Mouse (Mus musculus) midbrain, embryonic 14.5 days (tissue): ENCODE measurements around the gene St14. TPM values are rescaled to one million over a fixed set of nuclear protein-coding genes. Genes with fewer than 3 reads are reported as not detected.

Source experiments
- ATAC-seq: fragments of 200-750 bp; cut with Nextera tagmentation; 2 replicates; pipeline ENCODE4 v1.8.0; 2017; ENCODE audit warnings: moderate number of reproducible peaks, moderate library complexity; ENCODE audit not compliant: low FRiP score, low TSS enrichment
- DNase-seq: peaks from one replicate; pipeline ENCODE4 v3.0.0-alpha.2; 2015
- H3K27ac ChIP-seq: fragments of 300-500 bp; sonication (generic); replicated peaks from 2 replicates; pipeline ENCODE4 v1.5.1; 2014; ENCODE audit warnings: mild to moderate bottlenecking, low read depth, low read length, moderate library complexity
- H3K27me3 ChIP-seq: fragments of 300-500 bp; sonication (generic); 2 replicates; pipeline ENCODE4 v1.6.1; 2014; ENCODE audit warnings: low read length, control low read depth, mixed read lengths; ENCODE audit not compliant: control insufficient read depth, insufficient read depth
- H3K36me3 ChIP-seq: fragments of 300-500 bp; sonication (generic); 2 replicates; pipeline ENCODE4 v1.6.1; 2014; ENCODE audit warnings: low read length, control low read depth; ENCODE audit not compliant: control insufficient read depth, insufficient read depth
- H3K4me1 ChIP-seq: fragments of 300-500 bp; sonication (generic); 2 replicates; pipeline ENCODE4 v1.6.1; 2014; ENCODE audit warnings: mild to moderate bottlenecking, antibody characterized with exemption, low read length, control low read depth; ENCODE audit not compliant: control insufficient read depth, insufficient read depth
- H3K4me2 ChIP-seq: fragments of 300-500 bp; sonication (generic); 2 replicates; pipeline ENCODE4 v1.6.1; 2014; ENCODE audit warnings: mild to moderate bottlenecking, low read length, moderate library complexity
- H3K4me3 ChIP-seq: fragments of 300-500 bp; sonication (generic); replicated peaks from 2 replicates; pipeline ENCODE4 v1.5.1; 2014; ENCODE audit warnings: low read depth, low read length
- H3K9ac ChIP-seq: fragments of 300-500 bp; sonication (generic); replicated peaks from 2 replicates; pipeline ENCODE4 v1.6.1; 2014; ENCODE audit warnings: mild to moderate bottlenecking, low read length, moderate library complexity
- H3K9me3 ChIP-seq: fragments of 300-500 bp; sonication (generic); 2 replicates; pipeline ENCODE4 v1.6.1; 2016; ENCODE audit warnings: low read length, control low read depth, mixed read lengths; ENCODE audit not compliant: control insufficient read depth
- WGBS: fragments of 180-500 bp; shearing (Covaris S2); extraction: QIAGEN DNeasy Blood & Tissue Kit; methylation state at CpG from one replicate; pipeline ENCODE4 v1.1.7; 2014; 5-methylcytosine and 5-hydroxymethylcytosine counted together
- polyA plus RNA-seq: library from polyadenylated mRNA; unstranded; fragments of >200 nt; fragmentation: Nextera tagmentation; extraction: Ambion mirVana; gene quantifications from 2 replicates; pipeline ENCODE4 v1.2.1, GENCODE M21; 2014

St14 gene
- polyA plus RNA-seq, 1 experiment from 2014 or later, result 1.2 TPM

DNA sequence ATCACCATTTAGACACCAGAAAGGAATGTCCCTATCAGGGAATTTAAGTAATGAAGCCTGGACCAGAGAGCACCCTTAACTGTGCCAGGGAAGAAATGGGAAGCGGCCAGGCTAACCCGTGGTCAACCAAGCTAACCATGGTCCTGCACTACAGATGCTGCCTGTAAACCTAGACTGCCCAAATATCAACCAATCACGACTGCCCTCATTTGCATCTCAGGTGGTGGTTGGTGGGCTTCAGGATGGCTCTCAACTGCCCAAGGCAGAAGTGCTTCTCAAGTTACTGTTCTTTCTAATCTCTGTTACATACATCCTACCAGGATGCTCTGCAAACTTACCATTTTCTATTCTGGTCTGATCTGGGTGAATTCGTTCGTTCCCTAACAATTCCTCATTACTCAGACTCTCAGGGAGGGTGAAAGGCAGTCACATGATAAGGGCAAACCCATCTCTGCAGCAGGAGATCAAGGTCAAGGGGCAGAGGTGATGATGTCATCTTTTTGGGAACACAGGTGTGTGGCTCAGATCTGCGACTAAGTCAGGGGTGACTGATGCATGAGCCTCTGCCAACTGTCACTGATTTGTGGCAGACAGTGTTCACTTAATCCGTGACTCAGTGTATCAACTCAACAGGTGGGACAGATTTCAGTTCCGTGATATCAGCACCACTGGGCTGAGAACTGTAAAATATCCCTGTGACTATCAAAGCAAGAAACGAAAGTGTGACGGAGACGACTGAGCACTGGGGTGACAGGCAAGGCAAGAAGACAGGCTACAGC is 12.9 kb downstream of the St14 start:
- no peak overlapping the region for H3K27ac ChIP-seq
- ATAC-seq (no peak), DNase-seq (peak; percentile 12)
- H3K27me3 ChIP-seq, result no peaks in the 10 kb centered on the region
- no peak overlapping the region for H3K9ac ChIP-seq
- no peaks in the 10 kb centered on the region for H3K4me1 ChIP-seq
- H3K36me3 ChIP-seq, result no peaks in the 10 kb centered on the region
- WGBS, result 45% methylated on average over 11 of the region's 11 CpGs
- no peaks in the 10 kb centered on the region for H3K9me3 ChIP-seq
- no peak overlapping the region for H3K4me3 ChIP-seq
- no peak overlapping the region for H3K4me2 ChIP-seq

GRCm38 (mm10) chr9:31117488-31117887 is 14.2 kb downstream of the St14 start:
- 94% methylated on average over 6 of the region's 6 CpGs for WGBS
- no peak overlapping the region for H3K9ac ChIP-seq
- H3K27ac ChIP-seq, result no peak overlapping the region
- DNase-seq (no peak), ATAC-seq (no peak)
- H3K4me2 ChIP-seq, result no peak overlapping the region
- no peaks in the 10 kb centered on the region for H3K4me1 ChIP-seq
- no peaks in the 10 kb centered on the region for H3K36me3 ChIP-seq
- H3K27me3 ChIP-seq, result no peaks in the 10 kb centered on the region
- no peak overlapping the region for H3K4me3 ChIP-seq
- H3K9me3 ChIP-seq, result no peaks in the 10 kb centered on the region

DNA sequence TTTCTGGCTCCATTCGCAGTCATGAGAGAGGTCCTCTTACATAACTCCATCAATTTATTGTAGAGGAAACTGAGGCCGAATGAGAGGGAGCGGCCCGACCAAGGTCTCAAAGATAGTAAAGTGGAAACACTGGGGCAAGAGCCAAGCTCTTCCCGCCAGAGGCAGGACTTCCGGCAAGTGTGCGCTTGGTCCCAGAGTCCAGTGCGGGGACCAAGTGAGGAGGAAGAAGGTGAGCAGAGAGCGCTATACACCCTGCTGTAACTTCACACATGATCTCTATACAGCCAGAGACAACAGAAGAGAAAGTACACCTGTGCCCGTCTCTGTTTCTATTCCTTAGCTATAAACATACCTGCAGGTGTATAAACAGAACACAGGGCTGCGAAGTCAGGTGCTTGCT is 14.6 kb downstream of the St14 start:
- Histone ChIP-seq H3K9ac (no peak overlapping the region), H3K4me2 (no peak overlapping the region), H3K36me3 (no peaks in the 10 kb centered on the region), H3K9me3 (no peaks in the 10 kb centered on the region), H3K4me3 (no peak overlapping the region), H3K27ac (no peak overlapping the region), H3K4me1 (no peaks in the 10 kb centered on the region), H3K27me3 (no peaks in the 10 kb centered on the region)
- no peak for DNase-seq
- no peak for ATAC-seq
- WGBS, result 95% methylated on average over 11 of the region's 11 CpGs

DNA sequence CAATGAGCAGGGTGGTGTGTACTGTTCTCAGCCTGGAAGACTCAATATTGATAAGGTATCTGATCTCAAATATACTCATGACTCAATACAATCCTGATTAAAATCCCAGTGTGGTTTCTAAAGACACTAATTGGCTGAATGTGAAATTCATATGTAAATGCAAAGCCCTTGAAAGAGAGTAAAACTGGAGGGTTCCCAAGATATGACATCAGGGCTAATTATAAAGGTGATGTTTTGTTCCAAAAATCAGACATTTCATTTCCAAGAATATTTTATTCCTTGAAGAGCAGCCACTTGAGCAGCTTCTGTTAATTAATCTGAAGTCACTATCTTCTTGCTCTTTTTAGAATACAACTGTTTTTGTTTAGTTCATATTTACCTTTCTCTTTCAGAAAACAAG is 16.1 kb downstream of the St14 start:
- Histone ChIP-seq H3K27me3 (no peaks in the 10 kb centered on the region), H3K4me1 (no peaks in the 10 kb centered on the region), H3K9ac (no peak overlapping the region), H3K4me2 (no peak overlapping the region), H3K27ac (no peak overlapping the region), H3K9me3 (no peaks in the 10 kb centered on the region), H3K4me3 (no peak overlapping the region), H3K36me3 (no peaks in the 10 kb centered on the region)
- no peak for ATAC-seq
- no peak for DNase-seq

GRCm38 (mm10) chr9:31108464-31108863 is 23.2 kb downstream of the St14 start:
- DNase-seq, result no peak
- Histone ChIP-seq H3K4me2 (no peak overlapping the region), H3K4me1 (no peaks in the 10 kb centered on the region), H3K9me3 (no peaks in the 10 kb centered on the region), H3K27me3 (no peaks in the 10 kb centered on the region), H3K36me3 (no peaks in the 10 kb centered on the region), H3K9ac (no peak overlapping the region), H3K27ac (no peak overlapping the region), H3K4me3 (no peak overlapping the region)
- 86% methylated on average over 8 of the region's 8 CpGs for WGBS
- no peak for ATAC-seq

DNA sequence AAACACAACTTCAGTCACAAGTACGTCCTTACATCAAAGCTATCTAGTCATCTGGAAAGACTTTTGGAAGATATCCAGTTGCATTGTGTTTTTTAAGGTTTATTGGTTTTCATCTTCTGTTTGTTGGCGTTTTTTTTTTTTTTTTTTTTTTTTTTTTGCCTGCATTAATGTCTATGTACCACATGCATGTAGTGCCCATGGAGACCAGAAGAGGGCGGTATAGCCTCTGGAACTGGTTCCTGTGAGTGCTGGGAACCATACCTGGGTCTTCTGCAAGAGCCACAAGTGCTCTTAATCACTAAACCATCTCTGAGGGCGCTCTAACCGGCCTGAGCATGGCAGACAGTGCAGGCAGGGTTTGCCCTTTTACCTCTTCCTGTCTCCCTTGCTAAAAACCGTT is 33.5 kb downstream of the St14 start:
- H3K27ac ChIP-seq, result no peak overlapping the region
- ATAC-seq (no peak), DNase-seq (no peak)
- H3K36me3 ChIP-seq, result no peaks in the 10 kb centered on the region
- H3K9ac ChIP-seq, result no peak overlapping the region
- 77% methylated on average over 6 of the region's 6 CpGs for WGBS
- H3K4me2 ChIP-seq, result no peak overlapping the region
- H3K27me3 ChIP-seq, result no peaks in the 10 kb centered on the region
- H3K4me1 ChIP-seq, result no peaks in the 10 kb centered on the region
- H3K4me3 ChIP-seq, result no peak overlapping the region
- no peaks in the 10 kb centered on the region for H3K9me3 ChIP-seq

DNA sequence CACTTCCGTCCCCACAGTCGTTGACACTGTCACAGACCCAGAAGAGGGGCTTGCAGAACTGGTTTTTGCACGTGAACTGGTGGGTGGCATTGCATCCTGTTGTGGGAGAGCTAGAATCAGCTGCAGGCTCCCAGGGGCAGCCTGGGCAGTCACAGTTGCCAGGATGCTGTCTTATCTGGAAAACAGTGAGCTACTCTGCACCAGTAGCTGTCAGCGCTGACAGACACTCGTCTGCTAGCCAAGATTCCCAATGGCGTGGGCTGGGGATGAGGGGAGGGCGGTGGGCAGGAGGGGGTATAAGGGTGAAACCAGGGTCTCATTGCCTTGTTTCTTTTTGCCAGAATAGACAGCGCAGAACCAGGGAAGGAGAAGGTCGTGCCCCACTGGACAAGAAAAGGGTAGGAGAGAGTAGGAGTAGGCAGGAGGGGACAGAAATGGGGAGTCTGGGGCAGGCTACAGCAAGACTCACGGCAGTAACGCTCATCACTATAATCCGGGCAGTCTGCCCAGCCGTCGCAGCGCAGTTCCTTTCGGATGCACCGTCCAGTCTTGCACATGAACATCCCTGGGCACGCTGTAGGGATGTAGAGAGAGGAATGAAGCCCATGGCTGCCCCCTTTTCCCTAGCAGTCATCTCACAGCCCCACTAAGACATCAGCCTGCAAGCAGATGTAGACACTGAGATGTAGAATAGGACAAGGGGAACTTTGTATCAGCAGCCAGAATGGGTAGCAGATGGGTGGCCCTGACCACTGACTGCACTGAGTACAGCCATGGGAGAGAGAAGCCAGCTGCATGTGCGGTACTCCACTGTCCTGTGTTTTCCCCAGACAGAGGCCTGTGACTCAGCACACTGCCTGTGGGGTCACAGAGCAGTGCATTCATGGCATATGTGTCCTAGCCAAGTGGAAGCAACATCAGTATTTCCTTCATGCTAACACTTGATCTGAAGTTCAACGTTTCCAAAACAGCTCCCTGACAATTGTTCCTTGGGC is 34.3 kb downstream of the St14 start:
- Histone ChIP-seq H3K4me1 (no peaks in the 10 kb centered on the region), H3K27me3 (no peaks in the 10 kb centered on the region), H3K4me3 (no peak overlapping the region), H3K9me3 (no peaks in the 10 kb centered on the region), H3K4me2 (no peak overlapping the region), H3K9ac (no peak overlapping the region), H3K36me3 (no peaks in the 10 kb centered on the region), H3K27ac (no peak overlapping the region)
- 70% methylated on average over 20 of the region's 20 CpGs for WGBS
- peak; percentile 10 for DNase-seq
- ATAC-seq, result no peak

DNA sequence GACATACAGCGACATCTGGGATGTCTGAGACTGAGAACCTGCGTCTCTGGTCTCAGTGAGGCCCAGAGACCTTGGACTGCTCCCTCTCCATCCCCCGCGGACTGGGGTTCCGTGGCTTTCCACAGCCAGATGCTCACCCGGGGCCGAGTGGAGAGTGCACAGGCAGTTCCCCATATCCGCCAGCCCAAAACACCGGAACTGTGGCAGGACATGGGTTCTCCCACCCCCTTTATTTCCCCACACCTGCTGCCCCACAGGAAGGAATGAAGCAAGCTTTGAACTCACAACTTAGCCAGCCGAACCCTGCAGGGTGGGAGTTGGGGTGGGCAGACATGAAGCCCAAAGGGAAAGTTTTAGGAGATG is 38.8 kb downstream of the St14 start:
- H3K4me2 ChIP-seq, result no peak overlapping the region
- ATAC-seq, result no peak
- H3K36me3 ChIP-seq, result no peaks in the 10 kb centered on the region
- no peaks in the 10 kb centered on the region for H3K27me3 ChIP-seq
- H3K4me3 ChIP-seq, result no peak overlapping the region
- H3K9ac ChIP-seq, result no peak overlapping the region
- no peaks in the 10 kb centered on the region for H3K9me3 ChIP-seq
- WGBS, result 94% methylated on average over 10 of the region's 10 CpGs
- no peak for DNase-seq
- H3K4me1 ChIP-seq, result no peaks in the 10 kb centered on the region
- no peak overlapping the region for H3K27ac ChIP-seq
